Mouse (Mus musculus) left cerebral cortex, adult 9 months (tissue): ENCODE measurements around the gene Zfp710.
A peak's percentile ranks its signal among the peaks of the same experiment; 100 is the strongest.

Experiments used
- DNase-seq, 2 experiments: peaks; one replicate each; pipeline ENCODE4 v3.0.0; 2022; ENCODE audit warnings: low spot score in 2 of 2

The Zfp710 gene

DNA sequence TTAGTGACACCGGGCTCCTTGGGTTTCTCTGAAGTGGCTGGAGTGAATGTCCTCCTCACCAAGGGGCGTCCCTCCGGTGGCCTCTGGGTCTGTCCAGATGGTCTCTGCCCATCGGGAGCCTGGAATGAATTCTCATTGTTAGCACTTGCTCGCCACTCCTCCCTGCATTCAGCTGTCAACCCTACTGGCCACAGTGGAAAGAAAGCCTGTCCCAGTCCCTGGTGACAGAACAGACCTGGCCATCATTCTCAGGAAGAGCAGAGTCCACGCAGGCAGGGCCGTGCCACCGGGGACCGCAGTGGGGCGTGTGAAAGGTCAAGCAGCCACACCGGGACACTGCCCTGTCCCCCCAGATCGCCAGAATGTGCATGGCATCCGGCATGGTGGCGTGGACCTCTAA, 33.2 kb downstream of the Zfp710 start:
- no peak for DNase-seq

DNA sequence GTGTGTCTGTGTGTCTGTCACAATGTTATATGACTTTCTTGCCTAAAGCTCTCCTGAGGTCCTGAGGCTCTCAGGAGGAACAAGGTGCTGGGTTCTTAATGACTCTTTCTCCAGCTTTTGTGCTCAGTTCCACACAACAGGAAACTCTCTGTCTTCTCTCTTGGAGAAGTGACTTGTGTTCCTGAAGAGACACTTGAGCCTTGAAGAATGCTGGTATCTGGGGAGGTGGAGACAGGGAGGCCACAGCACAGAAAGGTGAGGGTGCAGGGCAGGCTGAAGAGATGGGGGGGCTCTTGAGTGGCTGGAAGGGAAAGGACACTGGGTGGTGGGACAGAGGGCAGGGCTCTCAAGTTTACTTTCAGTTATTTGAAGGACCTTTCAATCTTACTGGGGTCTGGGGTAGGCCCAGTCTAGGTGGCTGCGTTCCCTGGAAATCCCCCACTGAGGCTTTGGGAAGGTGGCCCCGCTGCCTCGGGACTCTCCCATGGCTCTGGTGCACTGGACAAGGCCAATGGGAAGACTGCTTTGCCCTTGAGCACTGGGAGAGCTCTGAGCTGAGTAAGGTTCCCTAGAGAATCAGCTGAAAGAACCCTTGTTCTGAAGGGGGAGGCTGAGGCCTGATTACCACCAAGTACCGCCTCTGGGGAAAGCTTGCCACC, 33.9 kb downstream of the Zfp710 start:
- no peak for DNase-seq

DNA sequence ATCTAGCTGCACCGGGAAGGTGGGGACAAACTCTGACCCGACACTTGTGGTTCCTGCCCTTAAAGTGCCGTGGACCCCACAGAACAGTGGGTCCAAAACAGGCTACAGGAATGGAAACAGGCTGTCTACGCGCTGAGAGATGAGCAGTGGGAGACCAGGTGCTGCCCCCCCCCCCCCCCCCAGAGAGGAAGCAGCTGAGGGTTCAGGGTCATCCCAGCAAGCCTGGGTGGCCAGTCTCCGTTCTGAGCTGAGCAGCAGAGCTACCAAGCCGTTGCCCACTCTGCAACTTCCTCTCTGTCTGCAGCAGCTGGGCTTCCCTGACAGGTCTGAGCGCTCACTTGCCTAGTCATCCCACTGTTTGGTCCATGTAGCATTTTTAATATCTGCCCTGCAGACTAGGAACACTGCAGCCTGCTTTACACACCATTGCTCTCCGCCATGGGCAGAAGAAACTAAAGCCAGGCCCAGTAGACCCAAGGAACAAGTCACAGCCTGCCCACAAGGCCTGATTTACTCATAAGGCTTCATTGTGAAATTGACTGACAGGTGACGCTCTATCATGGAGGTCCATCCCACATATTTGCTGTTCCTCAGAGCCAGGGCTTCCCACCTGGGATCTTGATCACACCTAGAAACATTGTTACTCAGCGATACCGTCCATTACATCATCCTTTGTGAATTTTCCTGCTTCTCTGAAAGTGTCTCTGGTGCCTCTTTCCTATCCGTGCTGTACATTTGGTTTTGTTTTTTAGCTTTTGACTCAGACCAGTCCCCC, 34.6 kb downstream of the Zfp710 start:
- no peak for DNase-seq

DNA sequence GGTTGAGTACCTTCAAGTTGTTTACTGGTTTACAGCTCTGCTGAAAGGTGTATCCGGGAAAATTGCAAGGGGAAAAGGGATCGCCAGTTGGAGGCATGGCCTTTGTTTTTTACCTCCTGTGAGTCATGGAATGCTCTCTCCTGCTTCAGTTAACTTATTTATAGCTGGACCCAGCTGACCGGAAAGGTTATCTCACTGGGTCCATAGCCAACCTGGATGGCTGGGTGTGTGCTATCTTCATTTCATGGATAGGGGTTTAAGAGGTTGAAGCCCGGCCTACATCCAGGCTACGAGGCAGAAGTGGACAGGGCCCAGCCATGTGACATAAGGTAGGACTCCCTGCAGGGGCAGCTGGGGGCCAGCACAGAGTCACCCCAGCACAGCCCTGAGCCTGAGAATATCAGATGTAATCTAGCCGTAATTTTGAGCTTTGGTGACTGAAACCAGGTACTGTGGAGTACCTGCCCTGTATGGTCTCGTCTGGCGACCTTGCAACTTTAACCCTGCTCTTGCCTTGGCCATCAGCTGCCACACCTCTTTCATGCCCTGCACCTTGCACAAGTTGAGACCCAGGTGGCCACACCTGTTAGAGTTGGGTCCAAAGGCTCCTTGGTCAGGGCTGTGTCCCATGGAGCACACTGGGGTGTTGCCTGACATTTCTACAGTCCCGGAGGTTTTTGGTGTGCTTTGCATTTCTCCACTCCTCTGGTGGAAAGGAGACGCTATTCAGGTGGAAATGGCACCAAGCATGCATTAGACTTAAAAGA, 35.6 kb downstream of the Zfp710 start:
- no peak for DNase-seq

DNA sequence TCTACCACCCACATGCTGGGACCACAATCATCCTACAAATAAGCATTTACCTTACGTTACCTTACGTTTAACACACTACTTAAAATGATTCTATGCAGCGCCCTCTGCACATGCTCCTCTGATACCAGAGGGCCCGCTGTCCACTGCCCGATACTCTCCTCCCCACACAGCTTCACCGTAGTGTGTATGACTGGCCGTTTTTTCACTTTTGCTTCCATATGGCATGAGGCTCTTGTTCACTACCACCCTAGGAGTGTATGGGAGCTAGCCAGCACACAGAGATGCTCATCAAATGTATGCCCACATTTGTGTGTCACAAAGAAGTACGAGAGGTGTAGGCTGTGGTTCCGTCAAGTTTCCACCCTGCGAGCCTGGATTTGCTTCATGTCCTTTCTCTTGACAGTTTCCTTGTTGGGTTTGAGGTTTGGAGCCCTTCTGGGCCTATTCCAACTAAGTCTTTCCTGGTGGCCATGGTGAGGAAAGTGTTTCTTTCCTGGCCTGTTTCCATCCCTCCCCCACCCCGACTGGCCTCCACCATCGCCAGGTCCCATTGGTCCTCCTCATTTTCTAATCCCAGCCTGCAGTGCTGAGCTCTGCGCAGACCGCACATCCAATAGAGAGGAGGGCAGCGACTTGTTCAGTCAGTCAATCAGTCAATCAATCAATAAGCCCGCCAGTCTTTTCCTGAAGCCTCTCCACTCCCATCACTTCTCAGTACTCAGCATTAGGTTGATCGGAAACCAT, 37.6 kb downstream of the Zfp710 start:
- no peak for DNase-seq

DNA sequence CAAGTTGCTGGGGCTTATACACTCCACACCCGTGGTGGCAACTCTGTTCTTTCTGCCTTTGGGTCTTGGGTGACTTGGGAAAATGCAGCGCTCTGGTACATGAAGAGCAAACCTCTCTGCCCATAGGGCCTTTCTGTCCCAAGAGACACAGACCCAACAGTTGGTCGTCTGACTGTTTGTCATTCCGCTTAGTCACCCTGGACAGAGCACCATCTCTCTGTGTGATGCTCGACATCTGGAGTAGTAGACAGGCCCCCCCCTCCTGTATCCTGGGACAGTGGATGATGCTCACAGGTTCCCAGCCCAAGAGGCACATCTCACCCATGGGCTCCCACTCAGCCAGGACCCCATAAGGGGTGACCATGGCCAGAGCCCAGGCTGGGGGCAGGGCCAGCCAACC, 38.6 kb downstream of the Zfp710 start:
- DNase-seq, result no peak

DNA sequence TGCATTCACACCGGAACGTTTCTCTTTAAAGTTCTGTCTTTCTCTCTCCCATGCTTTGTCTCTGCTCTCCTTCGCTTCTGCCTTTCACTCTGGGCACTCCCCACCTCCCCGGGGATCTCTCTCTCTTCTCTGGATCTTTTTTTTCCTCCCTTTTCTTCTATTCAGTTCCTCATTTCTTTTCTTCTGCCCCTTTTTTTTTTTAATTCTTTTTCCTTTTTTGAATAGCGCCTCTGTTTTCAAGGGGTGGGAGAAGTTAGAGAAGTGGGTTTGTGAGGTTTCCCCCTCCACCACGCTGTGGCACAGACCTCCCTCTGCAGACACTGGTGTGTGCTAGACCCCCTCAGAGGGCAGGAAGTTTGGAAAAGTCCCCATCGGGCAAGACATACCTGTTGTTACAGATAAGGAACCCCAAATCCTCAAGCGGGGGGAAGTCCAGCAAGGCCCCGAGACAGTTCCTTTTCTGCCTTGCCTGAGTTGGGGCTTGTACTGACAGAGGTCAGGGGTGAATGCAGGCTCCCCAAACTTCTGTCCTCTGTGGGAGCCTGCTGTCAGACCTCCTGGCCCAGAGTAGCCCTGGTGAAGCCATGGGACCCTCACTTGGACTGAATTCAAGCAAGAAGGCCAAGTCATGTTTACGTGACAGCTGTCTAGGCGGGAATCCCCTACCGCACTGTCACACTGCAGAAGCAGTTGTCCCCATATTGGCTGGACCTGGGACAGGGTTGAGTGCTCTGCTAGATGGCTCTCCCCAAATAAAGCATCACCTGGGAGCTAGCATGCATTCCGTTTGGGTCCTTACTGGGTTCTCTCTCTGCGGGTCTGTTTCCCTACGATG, 39.5 kb downstream of the Zfp710 start:
- DNase-seq, result no peak

DNA sequence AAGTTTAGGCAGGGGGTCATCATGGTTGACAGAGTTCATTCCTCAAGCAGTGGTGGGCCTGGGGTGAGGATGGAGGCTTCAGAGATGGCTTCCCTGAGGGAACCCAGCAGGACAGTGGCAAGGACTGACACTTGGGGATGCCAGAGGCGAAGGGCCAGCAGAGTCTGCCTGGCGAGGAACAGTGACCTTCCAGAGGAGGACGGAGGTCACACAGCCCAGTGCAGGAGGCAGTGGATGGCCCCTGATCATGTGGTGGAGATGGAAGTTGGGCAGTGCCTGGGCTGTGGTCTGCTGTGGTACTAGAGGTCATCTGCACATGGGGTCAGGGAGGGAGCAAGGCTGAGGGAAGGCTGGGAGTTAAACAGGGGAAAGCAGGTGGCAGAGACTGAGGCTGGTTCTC, 40.6 kb downstream of the Zfp710 start:
- no peak for DNase-seq

DNA sequence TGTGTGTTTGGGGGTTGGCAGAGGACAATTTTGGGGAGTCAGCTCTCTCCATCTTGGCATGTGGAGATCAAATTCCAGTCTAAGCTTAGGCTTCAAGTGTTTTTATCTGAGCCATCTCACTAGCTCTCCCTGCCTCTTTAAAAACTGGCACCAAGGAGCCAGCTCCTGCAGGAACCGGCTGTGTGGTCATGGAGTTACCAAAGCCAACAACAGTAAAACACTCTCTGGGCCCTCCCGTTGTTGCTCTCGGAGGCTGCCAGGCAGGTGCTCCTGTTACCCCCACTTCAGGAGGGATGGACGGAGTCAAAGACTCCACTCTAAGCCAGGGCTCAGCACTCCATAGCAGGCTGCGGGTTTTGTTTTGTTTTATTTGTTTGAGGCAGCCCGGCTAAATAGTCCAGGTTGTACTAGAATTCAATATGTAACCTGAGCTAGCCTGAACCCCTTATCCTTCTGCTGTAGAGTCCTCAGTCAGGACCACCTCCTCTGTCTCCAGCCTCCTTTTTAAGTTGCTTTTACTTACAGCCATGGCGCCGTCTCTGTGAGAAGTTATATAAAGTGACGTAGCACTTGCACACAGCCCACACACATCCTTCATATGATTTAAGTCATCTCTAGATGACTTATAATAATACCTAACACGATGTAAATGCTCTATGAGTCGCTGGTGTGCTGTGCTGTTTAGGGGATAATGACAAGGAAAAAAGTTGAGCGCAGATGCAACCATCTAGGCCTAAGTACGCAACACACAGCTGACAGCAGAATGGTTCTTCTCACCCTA, 42.3 kb downstream of the Zfp710 start:
- no peak for DNase-seq

DNA sequence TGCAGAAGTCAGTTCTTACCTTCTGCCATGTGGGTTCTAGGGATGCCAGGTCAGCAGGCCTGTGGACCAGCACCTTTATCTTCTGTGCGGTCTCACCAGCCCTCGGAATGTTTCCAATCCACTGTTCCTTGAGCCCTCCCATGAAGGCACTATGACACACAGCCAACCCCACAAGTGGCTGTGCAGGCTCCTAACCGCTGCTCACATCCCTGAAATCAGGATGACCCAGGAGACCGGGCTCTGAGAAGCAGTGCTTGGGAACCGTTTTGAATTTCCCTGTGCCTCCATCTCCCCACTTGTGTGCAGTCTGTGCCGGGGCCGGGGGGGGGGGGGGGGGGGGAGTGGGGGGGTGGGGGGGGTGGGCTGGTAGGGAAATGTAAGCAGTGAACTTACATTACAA, 43.7 kb downstream of the Zfp710 start:
- no peak for DNase-seq

DNA sequence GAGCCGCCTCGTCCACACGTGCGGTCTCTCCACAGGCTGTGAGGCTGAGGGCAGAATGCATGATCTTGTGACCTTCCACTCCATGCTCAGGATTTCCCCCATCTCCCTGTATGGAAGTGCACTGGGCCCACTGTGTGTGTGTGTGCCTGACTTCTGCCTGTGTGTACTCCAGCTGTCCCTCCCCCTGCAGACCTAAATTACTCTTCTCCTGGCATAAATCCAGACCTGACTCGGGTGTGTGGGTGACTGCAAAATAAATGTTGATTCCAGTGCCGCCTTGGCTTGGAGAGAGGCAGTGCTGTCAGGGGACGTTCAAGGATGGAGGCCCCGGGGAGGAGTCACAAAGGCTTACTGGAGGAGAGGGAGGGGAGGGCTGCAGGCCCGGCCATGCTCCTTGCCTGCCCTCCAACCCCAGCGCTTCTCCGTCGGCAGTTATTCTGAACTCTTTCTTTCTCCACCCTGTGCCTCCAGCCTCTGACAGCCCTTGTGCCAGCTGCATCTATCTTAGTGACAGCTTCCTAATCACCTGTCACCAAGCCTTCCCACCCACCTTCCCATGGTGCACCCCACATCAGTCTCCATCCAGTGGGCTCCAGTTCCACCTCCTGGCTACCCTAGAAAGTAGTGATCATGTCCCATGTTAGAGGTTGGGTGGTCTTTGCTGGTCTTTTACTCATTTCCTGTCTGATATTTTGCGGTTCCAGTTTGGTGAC, 45.2 kb downstream of the Zfp710 start:
- peak; percentile 75 to 76 for DNase-seq

DNA sequence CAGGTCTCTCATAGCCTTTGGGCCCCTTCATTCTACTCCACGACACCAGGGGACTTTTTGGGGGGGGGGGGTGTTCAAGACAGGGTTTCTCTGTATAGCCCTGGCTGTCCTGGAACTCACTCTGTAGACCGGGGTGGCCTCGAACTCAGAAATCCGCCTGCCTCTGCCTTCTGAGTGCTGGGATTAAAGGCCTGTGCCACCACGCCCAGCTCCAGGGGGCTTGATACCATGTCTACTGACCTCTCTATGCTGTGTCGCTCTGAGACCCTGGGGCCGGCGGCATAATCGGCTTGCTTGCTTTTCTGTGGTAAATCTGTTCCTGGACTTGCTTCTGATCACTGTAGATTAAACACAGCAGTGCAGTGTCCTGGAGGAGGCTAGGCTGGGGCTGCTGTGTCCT, 46.6 kb downstream of the Zfp710 start:
- DNase-seq, result no peak

DNA sequence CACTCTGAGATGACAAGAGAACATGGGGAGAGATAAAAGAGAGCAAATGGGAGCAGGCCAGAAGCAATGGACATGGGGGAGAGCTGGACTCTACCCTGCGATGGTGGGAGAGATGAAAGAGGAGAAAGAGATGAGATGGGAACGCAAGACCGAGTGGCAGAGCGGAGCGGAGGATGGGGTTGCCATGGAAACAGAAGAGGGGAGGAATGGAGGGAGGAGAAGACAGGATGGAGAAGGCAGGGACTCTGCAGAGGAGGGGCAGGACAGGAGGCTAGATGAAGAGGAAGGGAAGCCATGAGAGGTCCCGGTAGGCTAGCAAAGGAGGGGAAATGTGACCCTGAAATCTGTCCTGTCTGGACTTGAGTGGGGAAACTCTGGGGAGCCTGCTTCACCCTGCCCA, 47.7 kb downstream of the Zfp710 start:
- DNase-seq, result peak; percentile 50 to 72

DNA sequence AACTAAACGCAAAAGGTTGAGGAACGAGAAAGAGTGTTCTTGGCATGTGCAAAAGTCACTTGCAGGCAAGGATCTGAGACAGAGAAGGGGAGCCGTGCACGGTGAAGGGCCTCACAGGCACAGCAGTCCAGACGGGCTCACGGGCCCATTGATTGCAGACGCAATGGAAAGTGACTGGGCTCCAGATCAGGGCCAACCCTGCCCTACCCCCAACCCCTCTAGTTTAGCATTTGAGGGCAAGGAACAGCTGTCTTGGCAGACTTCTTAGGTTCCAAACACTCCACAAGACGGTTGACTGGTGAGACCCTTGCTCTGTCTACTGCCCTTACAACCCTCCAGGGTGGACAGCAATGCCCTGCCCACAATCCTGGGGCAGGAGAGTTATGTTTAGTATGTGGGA, 48.9 kb downstream of the Zfp710 start:
- DNase-seq, result no peak

DNA sequence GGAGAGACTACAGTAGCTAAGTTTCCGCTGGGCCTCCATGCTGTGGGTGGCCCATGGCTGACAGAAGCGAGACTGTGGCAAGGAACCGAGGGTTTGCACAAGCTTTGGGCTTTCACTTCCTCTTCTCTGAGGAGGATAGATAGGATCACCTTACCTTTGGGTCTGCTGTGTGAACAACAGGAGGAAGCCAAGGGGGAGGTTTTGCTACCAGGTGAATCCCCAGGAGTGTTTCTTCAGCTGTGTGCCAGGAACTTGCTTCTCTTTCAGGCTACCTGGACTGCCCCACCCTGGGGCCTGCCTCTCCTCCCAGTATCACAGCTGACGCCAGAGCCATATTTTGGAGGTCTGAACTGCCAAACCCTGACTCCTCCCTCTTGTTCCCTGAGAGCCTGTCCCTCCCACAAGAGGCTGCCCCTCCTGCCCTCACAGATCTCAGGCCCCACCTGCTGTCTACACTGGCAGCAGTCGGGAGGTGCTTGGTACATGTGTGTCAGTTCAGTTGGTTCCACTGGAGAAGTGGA, 50.4 kb downstream of the Zfp710 start:
- no peak for DNase-seq

DNA sequence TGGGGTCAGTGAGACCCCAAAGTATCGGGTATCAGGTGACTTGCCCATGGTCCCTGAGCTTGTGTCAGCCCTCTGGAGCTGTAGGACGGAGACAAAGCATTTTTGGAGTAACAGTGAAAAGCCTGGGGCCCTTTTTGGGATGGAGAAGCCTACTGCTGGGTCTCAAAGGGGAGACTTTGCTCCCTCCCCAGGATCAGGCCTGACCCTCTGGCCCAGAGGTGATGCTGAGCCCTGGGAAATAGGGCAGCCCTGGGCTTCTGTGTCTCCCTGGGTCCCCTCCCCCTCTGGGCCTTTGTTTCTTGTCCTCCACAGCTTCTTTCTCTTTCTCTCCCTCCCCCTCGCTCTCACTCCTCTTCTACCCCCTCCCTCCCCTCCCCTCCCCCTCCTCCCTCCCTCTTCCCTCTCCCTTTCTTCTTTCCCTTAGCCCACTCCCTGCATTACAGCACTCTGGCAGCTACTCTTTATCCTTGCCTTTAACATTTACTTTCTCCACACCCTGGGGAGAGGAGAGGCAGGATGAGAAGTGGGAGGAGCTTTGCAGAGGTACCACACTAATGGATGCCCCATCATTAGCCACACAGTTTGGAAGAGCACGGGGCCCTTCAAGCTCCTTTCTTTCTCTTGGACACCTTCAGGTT, 51.5 kb downstream of the Zfp710 start:
- no peak for DNase-seq

DNA sequence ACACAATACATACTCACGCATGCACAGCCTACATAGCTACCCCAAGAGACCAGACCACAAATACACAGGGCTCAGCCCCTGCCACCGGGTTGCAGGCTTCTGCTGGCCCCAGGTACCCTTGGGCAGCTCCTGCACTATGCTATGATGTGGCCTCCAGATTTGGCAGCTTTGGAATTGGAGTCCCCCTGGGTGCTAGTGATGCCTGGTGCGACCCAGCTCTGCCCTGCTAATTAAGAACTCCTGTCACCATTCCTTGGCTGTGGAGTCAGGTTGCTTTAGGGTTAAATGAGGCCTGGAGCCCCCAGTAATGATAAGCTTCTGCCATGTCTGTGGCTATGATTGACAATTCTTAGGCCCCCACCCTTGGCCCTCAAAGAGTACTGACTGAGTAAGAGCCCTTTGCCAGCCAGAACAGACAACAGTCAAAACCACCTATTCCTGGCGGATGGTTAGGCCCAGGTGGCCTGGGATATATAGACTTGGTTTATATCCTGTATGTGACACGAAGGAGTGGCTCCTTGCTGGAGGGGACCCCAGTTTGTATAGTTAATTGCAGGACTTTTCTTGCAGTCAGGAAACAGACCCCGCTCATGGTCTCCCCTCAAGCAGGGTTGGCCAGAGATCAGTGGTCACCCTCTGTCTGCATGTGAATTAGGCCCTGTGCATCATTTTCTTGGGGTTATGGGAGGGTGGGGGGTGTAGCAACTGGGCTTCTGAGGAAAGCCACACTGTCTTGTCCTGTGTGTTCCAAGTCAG, 52.5 kb downstream of the Zfp710 start:
- no peak for DNase-seq

DNA sequence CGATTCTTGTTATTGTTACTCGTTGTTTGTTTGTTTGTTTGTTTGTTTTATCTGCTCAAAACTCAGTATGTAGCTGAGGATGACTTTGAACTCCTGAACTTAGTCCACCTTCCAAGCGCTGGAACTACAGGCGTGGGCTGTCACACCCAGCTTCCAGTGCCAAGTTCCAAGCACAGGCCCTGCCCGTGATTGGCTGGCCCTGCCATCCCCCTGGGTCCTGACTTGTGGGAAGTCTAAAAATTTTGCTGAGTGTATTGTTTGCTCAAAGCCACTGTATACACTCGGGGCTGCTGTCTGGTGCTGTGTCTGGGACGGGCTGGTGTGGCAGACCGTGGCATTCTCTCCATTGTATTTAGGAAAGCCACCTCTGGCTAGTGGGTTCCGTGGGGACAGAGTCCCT, 53.2 kb downstream of the Zfp710 start:
- DNase-seq, result no peak
